Mouse (Mus musculus) heart, adult 2 months (tissue): ENCODE results near the gene Bmper.

Experiments used
- CTCF ChIP-seq: fragments of 200-600 bp; IDR thresholded peaks from 2 replicates; pipeline ENCODE4 v1.8.1; 2022; ENCODE audit warnings: antibody characterized with exemption, mild to moderate bottlenecking, moderate library complexity
- POLR2A ChIP-seq: fragments of 200-500 bp; IDR thresholded peaks from 2 replicates; pipeline ENCODE4 v1.6.1; 2011; ENCODE audit warnings: mild to moderate bottlenecking, low read depth, low read length, control low read depth; ENCODE audit not compliant: insufficient read depth

GRCm38 (mm10) chr9:23262851-23263250 is 40.0 kb downstream of the Bmper start:
- TF ChIP-seq POLR2A = no peak
- TF ChIP-seq CTCF = no peak
